Mouse (Mus musculus): ENCODE measurements around the gene Duox2. TPM values are rescaled to one million over a fixed set of nuclear protein-coding genes. Genes with fewer than 3 reads are reported as not detected.

Gene Duox2
- polyA plus RNA-seq, 1 experiment from 2014 or later: 0.01 TPM

DNA sequence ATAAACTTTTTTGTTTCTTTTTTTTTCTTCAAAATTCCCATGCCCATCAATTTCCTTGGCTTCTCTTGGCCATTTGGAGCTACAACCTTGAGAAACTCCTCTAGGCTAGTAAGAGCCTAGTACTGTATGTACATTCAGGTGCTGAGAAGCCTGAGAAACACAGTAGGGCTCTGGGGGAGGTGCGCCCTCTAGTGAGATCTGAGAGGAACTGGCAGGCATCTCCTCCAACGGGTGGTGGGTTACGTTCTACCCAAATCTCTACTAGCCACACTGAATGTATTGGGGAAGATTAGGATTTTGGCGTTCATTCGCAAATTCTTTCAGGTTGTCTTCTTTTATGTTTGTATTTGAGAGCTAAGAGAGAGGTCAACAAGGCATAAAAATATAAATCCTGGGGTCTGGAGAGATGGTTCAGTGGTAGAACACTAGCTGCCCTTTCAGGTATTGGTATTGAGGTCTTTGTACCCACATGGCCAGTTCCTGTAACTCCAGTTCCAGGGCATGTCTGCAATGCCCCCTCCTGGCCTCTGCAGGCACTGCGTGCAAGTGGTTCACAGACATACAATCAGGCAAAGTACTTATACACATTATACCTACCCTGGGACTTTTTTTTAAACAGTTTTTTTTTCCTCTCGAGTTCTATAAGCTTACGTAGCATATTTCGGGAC is 4.5 kb upstream of the Duox2 start:
- peaks cover 24% of the 10 kb centered on the region for H3K27me3 ChIP-seq
- ChIA-PET CTCF (interaction anchor here (0.8 to 2.5 kb wide), 25 partner anchors 9 to 279 kb away, joined by 3 to 11 read pairs (median 4); partner anchors contain the start of gene Duox1), POLR2A (no interaction called here)
- DNase-seq (ENCODE audit: low read depth, low spot score): no peak
- in situ Hi-C loops (cut with MboI; ENCODE audit: low pct_unique_long_range_greater_than_20kb): no loop called here
- no peak for TF ChIP-seq CTCF (IDR thresholded peaks at IDR 0.05)
- peak; percentile 55 for ATAC-seq

- no peak for TF ChIP-seq CTCF (IDR thresholded peaks at IDR 0.05)
- in situ Hi-C loops (cut with MboI; ENCODE audit: low pct_unique_long_range_greater_than_20kb): no loop called here
- H3K27me3 ChIP-seq: peaks cover 31% of the 10 kb centered on the region
- DNase-seq (ENCODE audit: low read depth, low spot score) (no peak), ATAC-seq (no peak)
- POLR2A ChIA-PET: no interaction called here
- CTCF ChIA-PET: interaction anchor here (0.9 to 2.5 kb wide), 20 partner anchors 8 to 133 kb away, joined by 3 to 11 read pairs (median 5); no protein-coding TSS in a partner anchor
Observed at GRCm38 (mm10) chr2:122301921-122302573, 3.8 kb upstream of the Duox2 start.

DNA sequence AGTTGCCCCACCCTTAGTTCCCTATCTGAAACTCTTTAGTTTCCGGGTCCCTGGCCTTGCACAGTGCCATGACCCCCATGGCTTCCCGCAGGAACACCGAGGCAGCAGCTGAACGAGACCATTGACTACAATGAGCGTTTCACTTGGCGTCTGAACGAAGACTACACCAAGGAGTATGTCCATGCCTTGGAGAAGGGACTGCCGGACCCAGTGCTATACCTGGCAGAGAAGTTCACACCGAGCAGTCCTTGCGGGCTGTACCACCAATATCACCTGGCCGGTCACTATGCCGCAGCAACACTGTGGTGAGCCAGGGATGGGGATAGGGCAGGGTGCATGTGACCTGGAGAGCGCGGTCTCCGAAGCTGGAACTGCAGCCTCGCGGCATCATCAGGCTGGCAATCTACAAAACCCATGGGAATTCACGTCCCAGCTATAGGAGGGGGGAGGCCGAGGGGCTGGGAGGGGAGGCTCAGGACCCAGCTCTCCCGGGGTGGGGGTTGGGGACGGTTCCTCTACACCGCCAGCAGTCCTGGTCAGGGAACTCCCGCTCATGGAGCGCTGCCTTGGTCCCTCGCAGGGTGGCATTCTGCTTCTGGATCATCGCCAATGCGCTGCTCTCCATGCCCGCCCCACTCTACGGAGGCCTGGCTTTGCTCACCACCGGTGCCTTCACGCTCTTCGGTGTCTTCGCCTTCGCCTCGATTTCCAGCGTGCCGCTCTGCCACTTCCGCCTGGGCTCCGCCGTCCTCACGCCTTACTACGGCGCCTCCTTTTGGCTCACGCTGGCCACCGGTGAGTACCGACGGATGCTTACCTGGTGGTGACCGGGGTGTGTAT is 3.1 kb upstream of the Duox2 start:
- peaks cover 31% of the 10 kb centered on the region for H3K27me3 ChIP-seq
- DNase-seq (ENCODE audit: low read depth, low spot score) (no peak), ATAC-seq (no peak)
- ChIA-PET POLR2A (no interaction called here), CTCF (no interaction called here)
- no peak for TF ChIP-seq CTCF (IDR thresholded peaks at IDR 0.05)
- in situ Hi-C loops (cut with MboI; ENCODE audit: low pct_unique_long_range_greater_than_20kb): no loop called here

DNA sequence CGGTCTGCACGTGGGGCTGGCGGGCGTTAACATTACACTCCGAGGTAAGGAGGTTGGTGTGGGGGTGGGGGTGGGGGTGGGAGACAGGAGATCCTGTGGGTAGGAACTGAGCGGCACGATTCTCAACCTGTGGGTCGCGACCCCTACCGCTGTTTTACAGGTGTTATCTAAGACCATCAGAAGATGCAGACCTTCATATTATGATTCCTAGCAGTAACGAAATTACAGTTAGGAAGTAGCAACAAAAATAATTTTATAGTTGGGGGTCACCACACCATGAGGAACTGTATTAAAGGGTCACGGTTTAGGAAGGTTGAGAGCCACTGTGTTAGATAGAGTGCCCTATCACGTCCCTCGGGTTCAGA is 2.4 kb upstream of the Duox2 start:
- no peak for ATAC-seq
- in situ Hi-C loops (cut with MboI; ENCODE audit: low pct_unique_long_range_greater_than_20kb): no loop called here

GRCm38 (mm10) chr2:122299911-122300655 is 1.8 kb upstream of the Duox2 start:
- ATAC-seq: no peak
- in situ Hi-C loops (cut with MboI; ENCODE audit: low pct_unique_long_range_greater_than_20kb): no loop called here
- POLR2A ChIA-PET: no interaction called here
- CTCF ChIA-PET: no interaction called here
- peaks cover 31% of the 10 kb centered on the region for H3K27me3 ChIP-seq
- no peak for DNase-seq (ENCODE audit: low read depth, low spot score)
- no peak for TF ChIP-seq CTCF (IDR thresholded peaks at IDR 0.05)

More for the DNA sequence above, 2.4 kb upstream of the Duox2 start:
- ChIA-PET POLR2A (no interaction called here), CTCF (no interaction called here)
- no peak for DNase-seq (ENCODE audit: low read depth, low spot score)
- peaks cover 31% of the 10 kb centered on the region for H3K27me3 ChIP-seq
- TF ChIP-seq CTCF (IDR thresholded peaks at IDR 0.05): no peak

DNA sequence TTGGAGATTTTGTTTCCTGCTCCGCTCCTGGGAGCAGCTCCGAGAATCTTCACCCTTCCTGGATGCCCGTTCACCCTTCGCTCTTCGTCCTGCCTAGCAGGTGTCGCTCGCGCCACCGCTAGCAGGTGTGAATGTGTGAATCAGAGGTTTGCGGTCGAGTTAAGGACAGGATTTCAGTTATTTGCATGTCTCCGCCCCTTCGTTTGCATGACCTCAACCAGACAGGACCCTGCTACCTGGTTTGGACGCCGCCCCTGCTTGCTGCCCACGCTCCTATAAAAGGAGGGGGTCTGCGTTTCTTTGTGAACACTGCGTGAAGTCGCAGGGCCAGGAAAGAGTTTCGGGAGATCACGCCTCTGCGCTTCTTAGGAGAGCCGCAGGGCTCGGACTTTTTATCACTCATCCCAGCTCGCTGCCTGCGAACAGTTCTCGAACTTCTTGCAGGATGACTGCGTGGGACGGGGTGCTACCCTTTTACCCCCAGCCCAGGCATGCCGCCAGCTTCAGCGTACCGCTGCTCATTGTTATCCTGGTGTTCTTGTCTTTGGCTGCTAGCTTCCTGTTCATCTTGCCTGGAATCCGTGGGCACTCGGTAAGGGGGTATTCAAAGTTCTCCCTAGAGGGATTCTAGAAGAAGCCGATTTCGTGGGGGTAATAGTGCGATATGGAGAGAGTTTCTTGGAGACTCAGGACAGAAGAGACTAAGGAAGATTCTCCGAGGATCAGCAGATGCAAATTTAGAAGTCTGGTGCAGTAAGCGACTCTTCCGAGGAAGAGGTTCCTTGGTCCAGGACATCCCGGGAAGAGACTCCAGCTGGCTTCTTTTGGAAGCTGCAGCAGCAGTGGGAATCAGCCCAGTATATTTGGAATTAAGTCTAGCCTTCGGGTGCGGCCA is 594 bp upstream of the Duox2 start, which contains the start of gene Duoxa2:
TSS of gene Duoxa2 (plus strand) at position 305 of the 895 bp plus-strand sequence.
- ChIA-PET CTCF (no interaction called here), POLR2A (no interaction called here)
- no peak for TF ChIP-seq CTCF (IDR thresholded peaks at IDR 0.05)
- ATAC-seq (no peak), DNase-seq (ENCODE audit: low read depth, low spot score) (no peak)
- in situ Hi-C loops (cut with MboI; ENCODE audit: low pct_unique_long_range_greater_than_20kb): no loop called here
- H3K27me3 ChIP-seq: peaks cover 31% of the 10 kb centered on the region

GRCm38 (mm10) chr2:122297271-122298095 is 766 bp downstream of the Duox2 start:
- ChIA-PET POLR2A (interaction anchor here (0.6 kb wide), 1 partner anchor 213 kb away, joined by 3 read pairs; no protein-coding TSS in a partner anchor), CTCF (no interaction called here)

DNA sequence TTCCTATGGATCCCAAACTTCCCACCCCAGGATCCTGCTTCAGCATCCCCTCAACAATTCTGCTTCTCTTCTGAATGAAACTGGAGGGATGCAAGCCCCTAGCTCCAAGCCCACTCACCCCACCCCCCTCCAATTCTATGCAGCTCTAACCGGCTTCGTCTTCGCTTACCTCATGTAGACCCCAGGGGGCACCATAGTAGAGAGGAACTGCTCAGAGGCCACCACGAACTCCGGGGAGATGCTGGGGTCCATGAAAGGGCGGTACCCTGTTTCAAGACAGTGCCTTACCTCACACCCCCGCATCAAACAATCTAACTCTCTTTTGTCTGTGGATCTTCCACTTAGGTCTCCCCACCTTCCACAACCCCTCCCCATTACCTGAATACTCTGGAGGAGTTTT is 3.3 kb downstream of the Duox2 start:
- ATAC-seq: no peak
- in situ Hi-C loops (cut with MboI; ENCODE audit: low pct_unique_long_range_greater_than_20kb): no loop called here
- no peak for DNase-seq (ENCODE audit: low read depth, low spot score)
- H3K27me3 ChIP-seq: peaks cover 25% of the 10 kb centered on the region
- TF ChIP-seq CTCF (IDR thresholded peaks at IDR 0.05): no peak
- ChIA-PET CTCF (interaction anchor here (1.6 kb wide), 1 partner anchor 8 kb away, joined by 7 read pairs; no protein-coding TSS in a partner anchor), POLR2A (no interaction called here)

More at GRCm38 (mm10) chr2:122297271-122298095, 766 bp downstream of the Duox2 start:
- no peak for DNase-seq (ENCODE audit: low read depth, low spot score)
- in situ Hi-C loops (cut with MboI; ENCODE audit: low pct_unique_long_range_greater_than_20kb): no loop called here
- H3K27me3 ChIP-seq: peaks cover 31% of the 10 kb centered on the region
- no peak for TF ChIP-seq CTCF (IDR thresholded peaks at IDR 0.05)
- no peak for ATAC-seq

GRCm38 (mm10) chr2:122286137-122286536 is 12.1 kb downstream of the Duox2 start:
- in situ Hi-C loops (cut with MboI; ENCODE audit: low pct_unique_long_range_greater_than_20kb): no loop called here
- DNase-seq (ENCODE audit: low read depth, low spot score): no peak
- no peak for TF ChIP-seq CTCF (IDR thresholded peaks at IDR 0.05)

More at GRCm38 (mm10) chr2:122286137-122286536, 12.1 kb downstream of the Duox2 start:
- POLR2A ChIA-PET: no interaction called here
- no peak for ATAC-seq
- CTCF ChIA-PET: no interaction called here
- no peaks in the 10 kb centered on the region for H3K27me3 ChIP-seq

All from Patski (cell line).